Mouse (Mus musculus) activated CD4-positive, CD25-positive, alpha-beta regulatory T cell, adult 4 months (primary cell): ENCODE results near the gene Focad. TPM values are rescaled to one million over a fixed set of nuclear protein-coding genes. Genes with fewer than 3 reads are reported as not detected.

Experiments
- ATAC-seq: one replicate; pipeline ENCODE4 v1.8.0; 2017
- polyA plus RNA-seq, 2 experiments: library from polyadenylated mRNA; unstranded; fragments of 100-300 nt; shearing (Covaris generic); gene quantifications; one replicate each; pipeline ENCODE4 v1.2.1; 2017

Gene Focad
- polyA plus RNA-seq, 2 experiments from 2014 or later, result 11.2 to 15.4 TPM

DNA sequence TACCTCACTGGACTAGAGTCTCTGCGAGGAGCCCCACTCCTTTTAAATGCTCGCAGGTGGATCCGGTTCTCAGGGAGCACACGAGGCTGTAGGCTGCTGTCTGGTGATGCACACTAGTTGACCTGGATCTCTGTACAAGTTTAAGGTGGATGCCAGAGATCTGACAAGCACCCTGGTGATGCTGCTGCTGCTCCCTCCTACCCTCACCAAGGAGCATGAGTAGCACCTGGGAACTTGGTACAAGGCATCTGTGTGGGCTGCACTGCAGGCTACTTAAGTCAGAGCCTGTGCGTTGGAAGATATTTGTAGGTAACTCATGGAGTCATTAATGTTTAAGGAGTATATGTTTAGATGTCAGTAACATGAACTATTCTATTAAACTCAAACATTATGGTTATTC, 62.5 kb downstream of the Focad start:
- ATAC-seq, result no peak

DNA sequence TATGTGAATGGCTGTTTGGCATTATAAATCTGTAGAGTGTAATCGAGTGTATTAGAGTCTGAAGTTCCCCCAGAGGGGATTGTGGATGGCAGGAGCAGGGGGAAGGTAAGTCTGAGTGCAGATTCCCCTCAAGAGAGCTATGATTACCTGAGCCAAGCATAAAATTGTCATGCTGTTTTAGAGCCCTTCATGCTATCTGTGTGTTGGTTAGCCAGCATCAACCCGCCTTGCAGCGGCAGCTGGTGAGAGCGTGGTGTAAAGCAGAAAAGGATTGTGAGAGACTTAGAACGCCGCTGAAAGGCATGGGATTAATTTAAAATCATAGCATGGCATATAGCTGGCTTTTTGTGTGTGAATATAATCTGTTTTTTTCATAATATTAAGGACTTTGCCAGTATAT, 63.2 kb downstream of the Focad start:
- no peak for ATAC-seq

DNA sequence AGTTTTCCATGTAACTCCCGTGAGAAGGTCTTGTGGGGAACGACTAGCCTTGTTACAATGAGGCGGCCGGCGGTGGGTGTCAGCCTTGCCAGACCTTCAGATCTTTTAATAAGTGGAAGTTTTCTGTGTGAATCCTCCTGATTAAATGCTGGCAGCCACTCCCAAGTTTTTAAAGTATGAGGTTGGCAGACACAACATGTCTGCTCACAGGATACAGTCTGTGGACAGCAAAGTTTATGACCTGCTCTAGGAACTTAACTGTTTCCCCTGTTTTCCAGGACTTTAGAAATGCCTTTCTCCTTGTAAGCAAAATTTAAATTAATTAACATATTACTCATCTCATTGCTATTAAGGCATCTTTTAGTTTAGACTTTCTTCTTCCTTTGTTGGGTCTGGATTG, 64.8 kb downstream of the Focad start:
- no peak for ATAC-seq

DNA sequence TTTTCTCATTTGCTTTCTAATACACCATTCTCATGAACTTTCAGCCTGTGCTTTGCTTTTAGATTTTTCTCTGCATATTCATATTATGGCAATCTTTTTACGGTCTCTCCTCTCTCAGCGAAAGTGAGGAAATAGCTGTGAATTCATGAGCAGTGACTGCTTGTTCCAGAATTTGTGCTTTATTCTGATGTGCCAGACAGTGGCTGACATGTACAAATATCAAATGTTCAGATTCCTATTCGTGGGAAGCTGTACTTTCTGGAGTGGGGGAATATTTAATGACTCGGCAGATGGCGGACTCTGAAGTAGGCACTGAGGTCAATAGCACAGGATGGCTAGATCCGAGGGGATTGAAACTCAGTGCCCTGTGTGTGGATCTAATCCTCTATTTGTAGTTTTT, 65.3 kb downstream of the Focad start:
- ATAC-seq, result no peak

DNA sequence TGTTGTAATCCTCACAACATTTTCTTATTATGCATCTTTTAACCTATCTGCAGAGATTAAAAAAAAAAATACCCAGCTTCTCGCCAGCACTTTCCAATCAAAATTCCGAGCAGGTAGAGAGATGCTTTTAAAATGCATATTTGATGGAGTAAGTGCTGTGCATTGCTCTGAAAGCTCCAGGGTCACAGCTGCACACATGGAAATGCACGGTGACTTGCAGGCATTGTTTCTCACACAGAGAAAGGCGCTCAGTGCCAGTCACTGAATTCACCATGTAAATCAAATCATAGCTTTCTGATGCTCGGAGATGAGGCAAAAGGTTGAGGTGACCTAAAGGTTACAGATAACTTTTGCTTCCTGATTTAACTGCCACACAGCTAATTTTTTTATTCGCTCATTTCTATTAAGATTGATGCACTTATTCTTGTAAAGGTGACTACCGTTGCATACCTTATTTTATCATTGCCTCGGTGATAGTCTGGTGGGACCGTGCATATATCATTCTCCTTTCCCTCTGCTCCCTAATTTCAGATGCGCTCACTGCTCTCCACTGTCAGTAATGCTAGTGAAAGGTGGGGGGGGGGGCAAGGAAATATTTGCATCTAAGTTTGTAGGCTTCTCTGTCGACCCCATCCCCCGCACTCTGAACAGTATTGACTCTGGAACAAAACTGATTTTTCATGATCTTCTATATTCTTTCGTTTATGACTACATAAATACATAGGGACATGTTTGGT, 69.2 kb downstream of the Focad start:
- ATAC-seq, result no peak

DNA sequence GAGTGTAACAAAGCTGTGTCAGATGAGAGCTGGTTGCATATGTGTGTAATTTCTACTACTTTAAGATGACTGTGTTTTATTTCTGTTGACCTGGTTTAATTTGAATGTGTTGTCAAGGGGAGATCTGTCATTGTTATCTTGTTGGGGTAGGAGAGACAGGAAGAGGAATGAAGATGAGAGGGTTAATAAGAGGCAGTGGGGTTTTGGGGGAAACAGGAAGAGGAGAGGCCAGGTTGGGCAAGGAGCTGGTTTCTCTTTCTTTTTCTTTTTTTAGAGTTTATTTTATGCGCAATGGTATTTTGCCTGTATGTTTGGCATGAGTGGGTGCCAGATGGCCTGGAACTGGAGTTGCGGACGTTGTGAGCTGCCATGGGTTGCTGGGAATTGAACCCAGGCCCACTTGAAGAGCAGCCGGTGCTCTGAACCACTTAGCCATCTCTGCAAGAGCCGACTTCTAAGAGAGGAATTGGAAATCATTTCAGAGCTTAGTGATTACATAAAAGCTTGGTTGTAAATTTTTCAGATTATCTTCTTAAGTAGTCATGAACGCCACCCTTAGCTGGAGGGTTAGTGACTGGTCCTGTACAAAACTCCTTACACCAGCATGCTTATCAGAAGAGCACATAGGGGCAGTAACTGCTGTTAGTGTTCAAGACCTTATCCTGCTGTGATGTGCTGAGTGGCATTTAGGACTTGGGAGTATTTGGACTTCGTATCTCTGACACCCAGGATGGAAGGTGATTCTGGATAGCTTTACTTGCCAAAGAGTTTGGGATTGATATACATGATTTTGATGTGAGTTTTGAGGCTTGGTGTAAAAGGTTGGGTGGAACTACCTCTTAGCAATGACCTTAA, 72.8 kb downstream of the Focad start:
- ATAC-seq, result peak; percentile 92

DNA sequence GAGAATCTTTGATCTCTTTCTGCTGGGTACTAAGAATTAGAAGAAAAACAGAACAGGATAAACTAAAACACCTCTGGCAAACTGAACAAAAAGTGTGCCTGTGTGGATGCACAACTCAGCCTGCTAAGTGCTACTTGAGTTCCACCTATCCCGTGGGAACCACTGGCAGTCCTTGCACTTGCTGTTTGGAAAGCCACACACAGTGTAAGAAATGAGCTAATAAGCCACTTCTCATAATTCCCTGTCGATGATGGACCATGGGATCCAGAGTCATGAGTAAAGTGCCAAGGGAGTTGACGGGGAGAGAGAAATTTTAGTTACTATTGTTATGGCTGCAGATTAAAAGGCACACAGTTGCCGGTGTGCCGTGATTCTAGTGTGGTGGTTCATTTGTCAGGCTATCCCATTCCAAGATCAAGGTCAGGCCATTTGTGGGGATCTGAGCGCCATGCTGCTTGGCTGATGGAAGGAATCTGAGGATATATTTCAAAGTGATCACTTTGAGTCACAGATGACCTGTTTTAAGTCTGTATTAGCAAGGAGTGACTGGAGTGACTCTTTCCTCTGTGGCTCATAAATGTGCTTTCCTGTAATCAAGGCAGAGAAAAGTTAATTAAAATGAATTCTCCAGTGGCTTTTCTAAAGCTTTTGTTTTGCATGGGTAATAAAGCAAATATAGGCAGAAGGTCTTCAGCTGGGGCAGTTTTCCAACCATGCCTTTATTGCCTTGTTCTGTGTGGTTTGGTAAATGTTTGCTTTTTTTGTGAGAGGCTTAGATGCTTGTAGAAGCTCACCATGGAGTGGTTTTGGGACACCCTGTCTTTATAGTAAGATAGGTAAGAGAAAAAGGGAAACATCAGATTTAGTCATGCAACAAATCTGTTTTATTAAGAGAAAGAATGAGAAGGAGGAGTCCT, 80.9 kb downstream of the Focad start:
- ATAC-seq, result no peak

DNA sequence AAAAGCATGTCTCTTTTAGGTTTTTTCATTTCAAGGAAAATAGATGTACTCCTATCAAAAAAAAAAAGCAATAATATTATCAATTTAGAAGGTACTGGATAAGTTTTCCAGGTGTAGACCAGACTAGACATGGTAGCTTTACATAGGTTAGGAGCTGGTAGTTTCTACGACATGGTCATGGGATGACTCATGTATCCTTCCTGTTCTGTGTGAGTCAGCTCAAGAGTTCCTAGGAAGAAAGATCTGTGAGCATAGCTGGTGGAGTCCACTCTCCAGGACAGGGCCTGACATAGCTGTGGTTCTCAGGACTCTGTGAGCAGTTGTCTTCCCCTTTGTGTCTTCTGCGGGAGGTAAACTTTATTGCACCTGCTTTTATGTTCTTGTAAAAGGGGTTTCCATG, 84.9 kb downstream of the Focad start:
- no peak for ATAC-seq

DNA sequence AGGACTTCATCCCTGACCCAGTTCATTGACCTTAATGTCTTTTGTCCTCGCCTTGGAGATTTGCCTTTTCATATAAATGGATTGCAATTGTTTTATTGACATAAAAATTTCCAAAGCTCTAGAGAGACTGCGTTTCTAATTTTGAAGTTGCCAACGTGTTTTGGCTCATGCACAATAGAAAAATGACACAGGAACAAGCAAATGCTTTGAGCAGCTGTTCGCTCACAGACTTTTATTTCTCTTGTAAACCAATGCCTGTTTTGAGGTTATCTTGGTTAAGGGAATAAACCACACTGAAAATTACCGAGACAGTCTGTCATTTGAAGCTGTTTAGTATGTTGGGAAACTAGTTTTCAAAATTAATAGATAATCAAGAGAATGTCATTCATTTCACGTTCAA, 89.9 kb downstream of the Focad start:
- ATAC-seq, result no peak

DNA sequence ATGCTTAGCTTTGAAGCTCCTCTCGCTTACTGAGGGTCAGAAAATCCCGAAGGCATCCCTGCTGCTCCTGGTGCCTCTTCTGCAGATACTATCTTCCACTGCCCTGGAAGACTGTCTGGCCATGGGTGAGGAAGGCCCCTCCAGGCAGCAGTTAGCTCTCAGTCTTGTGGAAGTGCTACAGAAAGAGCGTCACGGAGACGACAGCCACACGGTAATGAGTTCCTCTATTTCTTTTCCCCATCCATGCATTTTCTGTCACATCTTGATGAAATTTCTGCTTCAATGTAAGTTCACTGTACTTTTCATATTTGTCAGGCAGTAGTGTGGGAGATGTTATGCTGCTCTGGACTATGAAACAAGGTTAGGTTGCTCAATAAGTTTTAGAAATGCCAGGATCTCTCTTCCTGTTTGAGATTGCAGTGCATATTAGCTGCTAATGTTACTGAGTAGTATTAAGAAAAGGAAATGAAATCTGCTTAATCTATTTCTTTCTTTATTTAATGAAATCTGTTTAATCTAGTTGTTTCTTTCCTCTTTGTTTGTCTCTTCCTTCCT, 91.5 kb downstream of the Focad start:
- no peak for ATAC-seq

DNA sequence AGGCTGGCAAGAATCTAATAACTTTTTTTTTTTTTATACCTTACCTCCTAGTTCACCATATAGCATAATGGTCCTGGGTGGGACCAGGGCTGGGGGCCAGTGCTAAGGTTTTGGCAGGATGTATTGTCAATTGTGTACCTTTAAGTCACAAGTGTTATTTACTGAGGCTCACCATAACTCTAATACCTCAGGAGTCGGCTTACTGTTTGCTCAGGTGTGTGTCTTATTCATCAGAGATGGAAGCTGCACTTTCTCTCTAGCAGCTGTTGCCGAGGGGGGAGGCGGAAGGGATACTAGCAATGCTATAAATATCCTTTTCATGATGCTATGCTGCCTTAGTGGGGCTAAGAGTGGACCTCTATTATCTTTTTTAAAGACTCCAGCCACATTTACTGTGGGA, 93.2 kb downstream of the Focad start:
- ATAC-seq, result no peak

DNA sequence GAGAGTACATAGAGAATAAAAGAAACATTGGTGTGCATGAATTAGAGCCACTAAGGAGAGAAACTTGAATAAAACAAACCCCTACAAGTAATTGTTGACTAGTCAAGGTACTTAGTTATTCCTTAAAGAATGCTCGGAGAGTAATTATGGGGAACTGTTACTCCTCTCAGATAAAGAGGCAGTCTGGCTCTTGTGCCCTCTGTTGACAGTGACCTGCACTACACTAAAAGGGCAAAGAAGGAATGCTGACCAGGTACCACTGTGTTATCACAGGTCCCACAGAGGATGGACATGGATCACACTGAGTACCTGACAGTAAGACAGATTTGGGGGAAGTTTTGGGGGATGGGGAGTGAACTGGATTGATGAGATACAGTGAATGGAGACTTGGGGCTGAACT, 95.1 kb downstream of the Focad start:
- no peak for ATAC-seq

DNA sequence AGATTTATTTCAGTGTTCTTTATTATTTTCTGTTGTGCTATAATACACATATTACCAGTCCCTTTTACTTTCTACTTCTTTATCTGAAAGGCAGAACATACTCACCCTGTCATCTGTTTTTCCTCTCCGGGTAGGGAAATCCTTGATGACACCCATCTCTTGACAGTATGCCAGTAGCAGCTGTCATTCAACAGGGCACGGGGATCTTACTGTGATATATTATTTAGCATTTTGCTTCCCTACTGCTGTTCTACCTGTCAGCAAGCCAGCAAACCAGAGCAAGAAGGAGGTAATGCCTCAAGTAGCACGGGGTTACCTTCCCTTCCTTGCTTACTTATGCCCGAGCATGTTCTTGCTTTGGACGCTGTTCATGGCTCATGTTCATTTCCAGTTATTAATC, 99.8 kb downstream of the Focad start:
- ATAC-seq, result no peak

DNA sequence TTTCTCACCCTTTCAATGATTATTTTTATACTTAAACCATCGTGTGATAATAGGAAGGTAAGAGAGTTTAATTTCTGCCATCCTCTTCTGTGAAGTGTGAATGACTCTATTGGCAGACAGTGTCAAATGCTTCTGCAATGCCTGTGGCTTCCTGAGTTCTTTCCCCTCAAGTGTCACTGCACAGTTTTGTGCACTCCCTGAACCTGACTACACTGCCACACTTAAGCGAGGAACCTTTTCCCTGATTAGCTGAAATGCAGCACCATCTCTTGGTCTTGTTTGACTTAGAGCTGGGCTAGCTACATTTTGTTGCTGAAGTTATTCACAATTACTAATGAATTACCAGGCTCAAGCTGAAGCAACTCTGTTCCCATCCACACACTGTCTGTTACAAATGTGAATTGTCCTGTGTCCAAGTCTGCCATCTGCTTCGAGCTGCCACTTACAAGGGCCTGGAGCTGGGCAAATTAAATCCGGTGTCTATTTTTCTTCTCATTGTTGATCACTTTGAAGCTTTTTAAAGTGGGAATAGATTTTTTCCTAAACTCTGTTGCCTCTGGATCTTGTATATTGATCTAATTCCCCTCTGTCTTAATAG, 101.6 kb downstream of the Focad start:
- no peak for ATAC-seq

DNA sequence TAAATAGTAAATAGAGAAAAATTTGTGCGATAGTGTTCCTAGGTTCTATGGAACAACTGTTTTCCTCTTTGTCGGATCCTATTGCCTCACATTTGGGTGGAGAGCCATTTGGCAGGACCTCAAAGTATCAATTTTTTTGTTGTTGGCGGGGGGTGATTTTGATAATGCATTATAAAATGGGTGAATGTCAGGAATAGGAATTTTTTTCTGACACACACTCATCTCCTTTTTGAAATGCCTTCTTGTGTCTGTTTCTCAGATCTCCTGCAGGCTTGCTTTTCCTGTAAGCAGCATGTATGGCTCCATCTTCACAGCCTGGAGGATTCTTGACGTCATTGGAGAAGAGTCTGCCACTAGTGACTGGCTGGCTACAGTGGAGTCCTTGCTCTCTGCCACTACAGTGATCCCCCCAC, 102.1 kb downstream of the Focad start:
- no peak for ATAC-seq

DNA sequence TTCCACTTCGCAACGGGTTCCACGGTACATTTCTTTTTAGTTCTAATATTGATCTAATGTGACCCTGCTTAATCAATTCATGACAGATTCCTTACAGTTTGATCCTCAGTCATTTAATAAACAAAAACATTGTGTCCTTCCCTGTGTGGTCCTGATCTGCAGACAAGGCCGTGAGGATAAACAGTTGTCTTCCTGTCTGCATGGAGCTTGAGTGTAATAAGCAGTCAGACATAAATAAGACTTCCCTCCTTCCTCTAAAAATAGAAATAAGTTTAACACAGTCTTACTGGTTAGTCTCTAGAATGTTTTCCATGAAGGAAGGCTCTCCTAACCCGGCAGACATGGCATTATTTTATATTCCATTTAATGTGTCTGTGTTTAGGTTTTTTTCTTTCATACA, 102.8 kb downstream of the Focad start:
- ATAC-seq, result no peak

DNA sequence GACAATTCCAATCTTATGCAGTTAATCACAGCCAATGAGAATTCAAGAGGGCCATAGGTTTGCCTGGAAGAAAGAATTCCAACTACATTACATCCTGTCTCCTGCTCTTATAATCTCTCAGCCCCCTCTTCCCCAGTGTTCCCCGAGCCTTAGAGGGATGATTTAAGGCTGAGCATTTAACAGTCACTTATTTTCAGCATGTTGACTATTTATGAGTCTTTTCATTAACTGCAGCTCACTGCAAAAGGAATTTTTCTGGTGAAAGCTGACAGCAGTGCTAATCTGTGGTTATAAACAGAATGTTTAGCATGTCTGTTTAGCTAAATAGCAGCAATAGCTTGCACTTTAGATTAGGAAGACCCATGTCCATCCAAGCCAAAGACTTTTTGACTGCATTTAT, 104.8 kb downstream of the Focad start:
- ATAC-seq, result no peak

DNA sequence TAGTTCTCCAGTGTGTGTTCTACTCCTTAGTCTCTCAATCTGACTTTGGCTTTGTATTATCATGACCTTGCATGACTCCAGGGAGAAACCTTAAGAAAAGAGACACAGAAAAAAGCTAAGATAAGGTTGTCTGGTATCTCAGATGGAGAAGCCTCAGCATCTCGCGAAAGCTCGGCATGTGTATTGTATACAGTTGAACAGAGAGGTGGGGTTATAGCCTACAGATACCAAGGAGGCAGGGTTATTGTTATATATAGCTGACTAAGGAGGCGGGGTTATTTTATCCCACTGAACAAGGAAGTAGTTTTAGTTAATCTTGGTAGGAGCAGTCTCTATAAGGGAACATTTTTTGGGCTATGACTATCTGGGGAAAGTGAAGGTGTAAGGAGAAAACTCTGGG, 106.6 kb downstream of the Focad start:
- ATAC-seq, result no peak

DNA sequence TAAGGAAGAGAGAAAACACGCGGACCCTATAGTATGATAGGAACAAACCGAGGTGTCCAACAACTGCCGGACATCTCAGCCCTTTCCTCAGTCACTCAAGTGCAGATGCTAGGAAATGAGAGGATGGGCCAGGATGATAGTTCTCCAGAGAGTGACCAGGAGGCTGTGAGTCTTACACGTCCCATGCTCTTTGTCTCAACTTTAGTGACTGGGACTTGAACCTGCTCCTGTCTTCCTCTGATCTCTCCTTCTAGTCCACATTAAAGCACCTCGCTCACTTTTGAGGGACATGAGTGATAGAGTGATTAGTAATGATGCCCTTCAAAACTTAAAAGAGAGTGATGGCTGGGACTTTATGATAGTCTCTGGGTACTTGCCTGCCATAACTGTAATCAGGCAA, 114.2 kb downstream of the Focad start:
- ATAC-seq, result no peak

DNA sequence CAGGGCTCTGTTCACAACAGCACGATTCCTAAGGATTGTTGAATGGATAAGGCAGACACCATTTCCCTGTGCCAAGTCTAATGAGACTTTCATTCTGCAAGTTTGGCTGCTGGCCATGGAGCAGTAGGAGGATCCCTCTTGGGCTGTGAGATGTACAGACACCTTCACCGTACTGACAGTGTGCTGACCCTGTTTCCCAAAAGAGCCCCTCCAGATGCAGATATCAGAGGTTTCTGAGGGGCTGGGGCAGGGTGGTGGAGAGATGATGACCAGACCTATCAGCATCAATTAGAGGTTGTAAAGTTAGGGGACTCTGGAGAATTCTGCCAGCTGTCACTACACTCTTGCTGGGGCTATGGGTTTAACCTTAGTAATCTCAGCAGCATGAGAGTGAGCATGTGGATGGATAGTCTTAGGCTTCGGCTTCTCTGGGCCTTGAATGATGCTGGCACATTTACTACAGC, 115.0 kb downstream of the Focad start:
- no peak for ATAC-seq

DNA sequence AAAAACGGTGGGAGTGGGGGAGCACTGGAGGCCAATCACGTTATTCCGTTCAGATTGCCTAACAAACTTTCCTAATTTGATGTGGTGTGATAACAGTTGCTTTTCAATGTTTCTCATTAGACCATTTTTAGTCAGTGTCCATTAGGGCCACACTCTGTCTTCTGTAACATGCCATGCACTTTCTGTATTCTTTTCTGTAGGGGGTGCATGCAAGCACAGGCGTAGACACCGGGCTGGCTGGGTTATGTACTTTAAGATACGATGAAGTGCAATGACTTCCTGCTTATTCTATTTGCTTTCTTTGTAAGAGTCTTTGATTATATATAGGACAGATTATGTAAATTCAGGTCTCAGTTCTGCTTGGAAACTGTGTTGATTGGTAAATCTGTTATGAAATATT, 116.2 kb downstream of the Focad start:
- ATAC-seq, result no peak

DNA sequence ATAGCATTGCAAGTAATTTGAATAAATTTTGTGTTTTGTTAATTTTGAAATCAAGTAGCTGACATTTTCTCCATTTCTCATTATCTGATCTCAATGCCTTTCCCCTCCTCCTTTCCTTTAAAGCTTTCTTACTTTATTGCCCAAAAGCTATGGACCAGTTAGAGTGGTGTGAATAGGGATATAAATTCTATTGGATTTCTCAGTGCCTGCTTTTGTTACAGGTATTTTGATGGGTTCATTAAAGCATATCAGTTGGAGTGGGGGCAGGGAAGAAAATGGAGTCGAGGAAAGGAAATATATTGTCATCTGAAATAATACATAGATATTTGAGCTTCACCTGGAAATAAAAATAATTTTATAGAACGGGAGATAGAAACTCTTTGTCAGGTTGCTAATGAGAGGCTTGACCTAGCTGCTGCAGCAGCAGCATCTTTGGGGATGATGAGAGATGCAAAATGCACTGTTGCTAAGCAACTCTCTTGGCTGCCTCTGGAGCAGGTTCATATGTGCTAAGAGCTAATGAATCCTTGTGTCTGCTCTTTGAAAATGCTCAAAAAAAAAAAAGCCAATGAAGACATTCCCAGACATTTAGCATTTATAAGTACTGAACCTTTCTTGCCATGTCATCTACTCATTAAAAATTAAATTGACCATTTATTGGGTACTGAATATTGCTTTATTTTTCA, 116.9 kb downstream of the Focad start:
- ATAC-seq, result no peak
